Mouse (Mus musculus) liver, embryonic 15.5 days (tissue): Measurements from ENCODE around the gene Wdr4. TPM values are rescaled to one million over a fixed set of nuclear protein-coding genes. Genes with fewer than 3 reads are reported as not detected.

Experiments used
- microRNA-seq: library from miRNA; unstranded; fragments of <30 nt; microRNA quantifications from one replicate; pipeline ENCODE4, GENCODE M21; 2016
- polyA plus RNA-seq: library from polyadenylated mRNA; unstranded; fragments of >200 nt; fragmentation: Nextera tagmentation; extraction: Ambion mirVana; gene quantifications from 2 replicates; pipeline ENCODE4 v1.2.1, GENCODE M21; 2015

The Wdr4 gene
- polyA plus RNA-seq, 1 experiment from 2014 or later = 21.4 TPM

Small RNAs within 50 kb of the gene (microRNA-seq; reads per million reads assigned to microRNA genes)
- gene Gm24970 = not detected

Other genes with a start within 250 kb of the Wdr4 start
- gene Rsph1, start 242.6 kb downstream of the Wdr4 start, polyA plus RNA-seq = 0.13 and 0.25 TPM in 2 replicates
- 2.9 and 3.1 TPM in 2 replicates for gene Slc37a1, start 233.2 kb downstream of the Wdr4 start, polyA plus RNA-seq
- 3.2 TPM in 2 replicates for gene Pde9a, start 133.8 kb downstream of the Wdr4 start, polyA plus RNA-seq
- gene Ndufv3, start 135 bp upstream of the Wdr4 start, polyA plus RNA-seq = 160 TPM in 2 replicates
- 9.8 and 10.1 TPM in 2 replicates for gene Pknox1, start 44.8 kb upstream of the Wdr4 start, polyA plus RNA-seq
- gene Cbs, start 117.3 kb upstream of the Wdr4 start, polyA plus RNA-seq = 35.7 and 50.7 TPM in 2 replicates
- 138 and 139 TPM in 2 replicates for gene U2af1, start 138.9 kb upstream of the Wdr4 start, polyA plus RNA-seq
- not detected in 2 replicates for gene Cryaa, start 157.8 kb upstream of the Wdr4 start, polyA plus RNA-seq